8 mouse cellular contexts compared by ENCODE assay signal in the genomic region with DNA sequence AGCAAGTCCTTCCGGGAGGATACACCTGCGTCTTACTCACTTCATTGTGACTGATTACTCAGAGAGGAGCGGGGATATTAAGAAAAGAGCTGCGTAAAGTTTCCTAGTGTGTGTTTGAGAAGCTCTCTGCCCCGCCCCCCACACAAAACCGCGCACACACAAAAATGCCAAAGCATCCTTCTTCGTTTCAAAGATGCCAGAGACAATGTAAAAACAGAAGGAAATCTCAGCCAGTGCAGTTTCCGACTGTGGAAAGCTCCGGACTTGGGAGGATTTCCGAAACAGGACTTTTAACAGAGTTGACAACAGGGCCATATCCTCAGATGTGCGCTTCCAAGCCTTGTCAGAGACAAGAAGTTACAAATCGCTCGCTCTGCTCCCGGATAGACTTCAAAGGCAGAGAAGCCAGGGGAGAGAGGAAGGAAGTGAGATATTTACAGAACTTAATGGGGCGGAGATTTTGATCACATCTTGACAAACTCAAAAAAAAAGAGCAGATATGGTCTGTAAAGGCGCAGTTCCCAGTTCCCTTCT. TPM values are rescaled to one million over a fixed set of nuclear protein-coding genes. Genes with fewer than 3 reads are reported as not detected.
DNase-seq lines count a peak whose midpoint lies in the region; ATAC-seq lines count a peak whose summit lies in the region.

No protein-coding gene starts in this region.

- DNase-seq in layer of hippocampus, postnatal 36 days, result peak; percentile 3 to 5
- no peak for DNase-seq in layer of hippocampus, adult 18-20 months (ENCODE audit: low spot score in 2 of 2)
- peak; percentile 65 for DNase-seq in embryonic facial prominence, embryonic 14.5 days (ENCODE audit: low spot score)
- DNase-seq in heart, postnatal 25 days (ENCODE audit: low spot score), result peak; percentile 6
- DNase-seq in kidney, postnatal 4 days, result peak; percentile 31 to 49
- peak; percentile 47 for DNase-seq in mesoderm, embryonic 11.5 days (ENCODE audit: low read depth, low spot score)
- peak; percentile 14 to 44 for DNase-seq in spleen, postnatal 10 days (ENCODE audit: low spot score in 2 of 2)
- no peak for DNase-seq in urinary bladder, adult 18-20 months (ENCODE audit: low spot score in 2 of 2)

- peak overlapping the region; percentile 76 for H3K4me2 ChIP-seq in embryonic facial prominence, embryonic 14.5 days (ENCODE audit: low read depth, low read length)

- no peaks in the 10 kb centered on the region for H3K9me3 ChIP-seq in embryonic facial prominence, embryonic 14.5 days (ENCODE audit: control insufficient read depth, low read length)

- H3K9ac ChIP-seq in embryonic facial prominence, embryonic 14.5 days (ENCODE audit: low read depth, low read length), result peak overlapping the region; percentile 62; the same call in 1 of the 2 replicates

- H3K27me3 ChIP-seq in embryonic facial prominence, embryonic 14.5 days (replicated peaks; ENCODE audit: control insufficient read depth, insufficient read depth, low read length), result peaks cover 4% of the 10 kb centered on the region; the same call in 1 of the 2 replicates

- H3K4me3 ChIP-seq in embryonic facial prominence, embryonic 14.5 days (ENCODE audit: low read depth, low read length), result peak overlapping the region; percentile 57

- no peak for ATAC-seq in embryonic facial prominence, embryonic 14.5 days (ENCODE audit: low read depth)

- peaks cover 9% of the 10 kb centered on the region; the same call in 1 of the 2 replicates for H3K4me1 ChIP-seq in embryonic facial prominence, embryonic 14.5 days (ENCODE audit: control insufficient read depth, insufficient read depth, low read length)

- WGBS in embryonic facial prominence, embryonic 14.5 days, result 2% methylated on average over 17 of the region's 17 CpGs

- no peak overlapping the region for H3K27ac ChIP-seq in embryonic facial prominence, embryonic 14.5 days (replicated peaks; ENCODE audit: low read depth, low read length)

- H3K36me3 ChIP-seq in embryonic facial prominence, embryonic 14.5 days (ENCODE audit: control insufficient read depth, insufficient read depth, low read length), result no peaks in the 10 kb centered on the region

- intact Hi-C loops in heart, postnatal 25 days (cut with DNase I), result loop anchor here (2.0 to 5.0 kb wide), 5 partner anchors 47 to 349 kb away; no protein-coding TSS in a partner anchor

RNA-seq across cellular contexts. Expression of a gene that starts 1.4 kb away (rescaled TPM):
- total RNA-seq in layer of hippocampus, postnatal 36 days (2021), result 10 to 100 TPM; 12.0 to 13.1 TPM
- total RNA-seq in layer of hippocampus, adult 18-20 months (2021), result 10 to 100 TPM; 10.1 to 11.5 TPM
- 8.7 and 8.9 TPM in 2 replicates for polyA plus RNA-seq in embryonic facial prominence, embryonic 14.5 days (2014; fragmentation: Nextera tagmentation; extraction: Ambion mirVana)
- total RNA-seq in heart, postnatal 25 days (2021), result 10 to 100 TPM in 1 of 2 experiments, 1 to 10 TPM in 1; 8.1 to 10.0 TPM

Comparison
In these comparisons a context has a peak if more than half of its experiments do, and no peak if none do; other contexts are left out.
1. DNase-seq: peak in layer of hippocampus, postnatal 36 days (2 of 2), embryonic facial prominence, embryonic 14.5 days (single experiment), heart, postnatal 25 days (single experiment), kidney, postnatal 4 days (2 of 2), mesoderm, embryonic 11.5 days (single experiment) and spleen, postnatal 10 days (2 of 2); none in layer of hippocampus, adult 18-20 months (0 of 2) and urinary bladder, adult 18-20 months (0 of 2).